Mouse (Mus musculus) heart, adult 18-20 months (tissue): Measurements from ENCODE around the gene Cdcp1. TPM values are rescaled to one million over a fixed set of nuclear protein-coding genes. Genes with fewer than 3 reads are reported as not detected.

Source experiments
- DNase-seq, 2 experiments: peaks; one replicate each; pipeline ENCODE4 v3.0.0; 2021 to 2022; ENCODE audit warnings: mixed read lengths in 1 of 2
- total RNA-seq, 2 experiments: library from RNA; stranded (reverse); gene quantifications; 2 replicates each; pipeline ENCODE4 v1.2.3; 2021

Gene Cdcp1
- total RNA-seq, 2 experiments from 2014 or later: 0.17 to 0.36 TPM

- DNase-seq: no peak
These were observed 7.9 kb downstream of the Cdcp1 start for GRCm38 (mm10) chr9:123207895-123208294.

GRCm38 (mm10) chr9:123206948-123207347 lies 8.9 kb downstream of the Cdcp1 start:
- DNase-seq: no peak

GRCm38 (mm10) chr9:123206526-123206925 lies 9.3 kb downstream of the Cdcp1 start:
- no peak for DNase-seq

- DNase-seq: no peak
These were observed 15.7 kb downstream of the Cdcp1 start for GRCm38 (mm10) chr9:123200116-123200515.

GRCm38 (mm10) chr9:123188271-123188670 lies 27.6 kb downstream of the Cdcp1 start:
- DNase-seq: no peak

- DNase-seq: peak; percentile 28 to 42
These were observed 28.2 kb downstream of the Cdcp1 start for GRCm38 (mm10) chr9:123187589-123187988.

- no peak for DNase-seq
These were observed 29.7 kb downstream of the Cdcp1 start for GRCm38 (mm10) chr9:123186151-123186550.

- DNase-seq: peak in 1 of 2 experiments; percentile 25
These were observed 30.3 kb downstream of the Cdcp1 start for GRCm38 (mm10) chr9:123185546-123185945.

- DNase-seq: no peak
These were observed 32.6 kb downstream of the Cdcp1 start for GRCm38 (mm10) chr9:123183226-123183625.

GRCm38 (mm10) chr9:123180003-123180402 lies 35.8 kb downstream of the Cdcp1 start:
- no peak for DNase-seq

- DNase-seq: no peak
These were observed 38.3 kb downstream of the Cdcp1 start for GRCm38 (mm10) chr9:123177380-123178048.

GRCm38 (mm10) chr9:123174356-123174755 lies 41.5 kb downstream of the Cdcp1 start:
- no peak for DNase-seq

- DNase-seq: no peak
These were observed 42.1 kb downstream of the Cdcp1 start for GRCm38 (mm10) chr9:123173760-123174159.

GRCm38 (mm10) chr9:123165781-123166443 lies 49.9 kb downstream of the Cdcp1 start:
- no peak for DNase-seq

GRCm38 (mm10) chr9:123162985-123163694 lies 52.7 kb downstream of the Cdcp1 start:
- no peak for DNase-seq

GRCm38 (mm10) chr9:123161792-123162191 lies 54.0 kb downstream of the Cdcp1 start:
- DNase-seq: no peak

GRCm38 (mm10) chr9:123159330-123159729 lies 56.5 kb downstream of the Cdcp1 start:
- peak; percentile 58 to 81 for DNase-seq

- peak in 1 of 2 experiments; percentile 47 for DNase-seq
These were observed 57.6 kb downstream of the Cdcp1 start for GRCm38 (mm10) chr9:123158125-123158836.

GRCm38 (mm10) chr9:123157699-123158098 lies 58.1 kb downstream of the Cdcp1 start:
- DNase-seq: peak; percentile 58 to 67

GRCm38 (mm10) chr9:123156910-123157361 lies 58.9 kb downstream of the Cdcp1 start:
- DNase-seq: peak; percentile 78 to 84

- peak; percentile 68 to 75 for DNase-seq
These were observed 62.7 kb downstream of the Cdcp1 start for GRCm38 (mm10) chr9:123153121-123153520.

GRCm38 (mm10) chr9:123152026-123152425 lies 63.8 kb downstream of the Cdcp1 start:
- no peak for DNase-seq
